Mouse (Mus musculus) CD4-positive helper T cell, adult 2 months (primary cell): ENCODE measurements around the gene Cdk14.

Source experiments
- DNase-seq: peaks from one replicate; pipeline ENCODE4 v3.0.0-alpha.2; 2012; ENCODE audit warnings: low read depth, missing footprints, low spot score

Cdk14 gene

DNA sequence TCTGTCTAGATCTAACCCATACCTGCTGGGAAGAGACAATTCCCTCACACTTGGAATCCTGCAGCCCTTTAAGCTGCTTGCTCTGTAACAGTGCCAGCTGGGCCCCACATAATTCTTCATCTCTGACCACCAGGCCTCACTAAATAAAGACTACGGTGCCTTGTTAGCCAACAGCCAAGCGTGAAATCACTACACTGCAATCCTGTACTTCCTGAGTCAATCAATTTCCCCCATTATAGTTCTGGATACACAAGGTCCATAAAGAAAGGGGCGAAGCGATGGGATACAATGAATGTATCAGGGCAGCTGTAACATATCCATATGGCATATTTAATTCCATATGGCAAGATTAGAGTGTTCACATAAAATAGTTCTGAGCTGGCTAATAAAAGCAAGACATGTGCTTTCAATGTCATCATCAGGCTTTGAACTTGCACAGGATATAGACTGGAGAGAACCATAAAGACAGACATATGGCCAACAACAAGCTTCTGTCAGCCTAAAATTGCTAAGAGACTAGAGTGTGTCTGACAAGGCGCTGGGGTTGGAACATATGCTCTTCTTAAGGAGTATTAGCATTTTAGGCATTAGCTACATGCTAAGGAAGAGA, 562.0 kb downstream of the Cdk14 start:
- DNase-seq = no peak

GRCm38 (mm10) chr5:4853503-4853902, 566.6 kb downstream of the Cdk14 start:
- no peak for DNase-seq

DNA sequence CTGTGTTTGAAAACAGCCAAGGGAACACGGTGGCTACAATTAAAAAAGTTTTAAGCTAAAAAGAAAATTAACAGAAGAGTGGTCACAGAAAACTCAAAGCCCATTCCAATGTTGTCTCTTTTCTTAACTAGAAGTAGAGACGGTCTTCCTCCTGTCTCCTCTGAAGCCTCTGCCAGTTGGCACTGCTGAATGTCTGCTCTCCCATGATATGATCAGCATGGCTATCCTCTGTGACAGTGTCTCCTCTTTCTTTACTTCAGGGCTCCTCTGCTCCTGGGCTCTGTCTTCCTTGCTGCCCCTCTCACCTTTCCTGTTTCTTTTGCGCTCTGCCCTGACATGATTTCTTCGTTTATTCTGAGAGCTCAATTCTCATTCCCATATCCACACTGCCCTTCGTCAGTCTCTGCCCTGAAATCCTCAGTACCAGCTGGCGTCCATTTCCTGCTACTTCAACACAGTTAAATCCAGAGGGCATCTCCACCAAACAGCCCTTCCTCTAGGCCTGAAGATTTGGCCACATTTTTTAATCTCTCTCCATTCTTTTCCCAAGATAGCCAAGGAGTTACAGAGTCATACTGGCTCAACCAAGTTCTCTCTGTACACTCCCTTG, 567.3 kb downstream of the Cdk14 start:
- no peak for DNase-seq

DNA sequence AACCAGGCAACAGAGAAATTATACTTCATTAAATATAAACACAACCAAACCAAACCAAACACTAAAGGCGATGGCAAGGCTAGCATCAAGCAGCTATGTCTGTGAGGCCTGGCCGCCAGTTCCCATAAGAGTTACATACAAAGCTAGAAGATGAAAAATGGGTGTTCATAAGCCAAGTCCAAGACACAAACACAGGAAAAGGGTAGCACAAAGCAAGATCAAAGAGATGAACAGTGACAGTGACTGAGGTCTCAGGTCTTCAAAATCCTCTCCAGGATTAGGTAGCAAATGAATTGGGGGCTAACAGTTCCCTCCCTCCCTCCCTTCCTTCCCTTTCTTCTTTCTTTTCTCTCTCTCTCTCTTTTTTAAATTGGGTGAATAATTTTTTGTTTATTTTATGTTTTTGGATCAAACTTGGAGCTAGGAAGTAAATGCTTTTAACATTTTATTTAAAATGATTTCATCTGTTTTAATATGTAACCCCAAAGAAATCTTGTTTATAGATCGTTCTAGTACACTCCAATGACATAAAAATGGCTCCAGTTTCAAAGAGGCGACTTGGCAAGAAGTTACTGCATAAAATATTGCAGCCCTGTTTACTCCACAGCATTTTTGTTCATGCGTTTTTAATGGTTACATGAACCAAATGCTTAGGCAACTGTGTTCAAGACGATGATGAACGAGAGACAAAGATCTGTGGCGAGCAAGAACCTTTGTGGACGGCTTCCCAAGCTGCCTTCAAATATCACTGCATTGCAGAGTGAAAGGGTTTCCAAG, 568.0 kb downstream of the Cdk14 start:
- DNase-seq = no peak

GRCm38 (mm10) chr5:4851245-4851933, 568.7 kb downstream of the Cdk14 start:
- no peak for DNase-seq

DNA sequence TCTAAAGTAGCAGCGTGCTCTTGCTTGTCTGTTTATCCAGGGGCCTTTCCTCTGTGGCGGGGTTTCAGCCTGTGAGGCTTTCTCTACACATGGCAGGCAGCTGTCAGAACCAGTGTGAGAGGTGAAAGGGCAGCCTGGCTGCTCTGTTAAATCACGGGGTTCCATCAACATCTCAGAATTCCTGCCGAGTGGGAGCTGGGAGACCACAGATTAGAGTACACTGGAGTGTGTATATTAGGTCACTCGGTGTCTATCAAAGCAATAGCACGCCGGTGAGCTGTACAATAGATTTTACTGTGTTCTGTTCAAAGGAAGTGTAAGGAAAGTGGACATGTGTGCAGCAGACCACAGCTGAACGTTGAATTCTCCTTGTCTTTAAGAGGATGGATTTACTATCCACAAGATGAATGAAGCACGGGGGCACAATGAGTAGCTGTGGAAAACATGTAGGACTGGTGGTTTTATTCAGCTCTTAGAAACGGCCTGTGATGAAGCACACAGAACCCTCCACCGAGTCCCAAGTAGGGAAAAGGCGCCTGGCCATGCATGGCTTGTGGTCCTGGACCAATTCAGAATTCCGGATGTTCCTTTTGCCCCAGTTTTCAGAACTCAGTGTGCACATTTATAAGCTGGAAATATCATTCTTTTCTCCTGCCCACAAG, 585.2 kb downstream of the Cdk14 start:
- no peak for DNase-seq

GRCm38 (mm10) chr5:4833940-4834339, 586.2 kb downstream of the Cdk14 start:
- DNase-seq = no peak

DNA sequence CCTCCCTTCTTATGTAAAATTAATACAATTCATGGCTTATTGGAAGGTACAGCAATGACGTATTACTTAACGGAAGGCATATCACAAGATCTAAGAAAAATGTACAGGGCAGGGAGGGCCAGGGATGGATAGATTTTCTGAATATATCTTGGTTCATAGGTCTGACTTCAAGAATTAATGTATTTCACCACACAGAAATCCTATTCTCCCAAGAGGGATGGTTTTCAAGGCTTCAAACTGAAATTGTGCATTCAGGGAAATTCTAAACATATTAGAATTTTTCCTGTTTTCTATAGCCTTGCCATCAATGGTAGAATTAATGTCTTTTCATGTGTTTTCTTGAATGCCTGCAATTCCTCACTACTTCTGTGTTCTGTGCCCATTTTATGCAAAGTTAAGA, 593.2 kb downstream of the Cdk14 start:
- DNase-seq = no peak

GRCm38 (mm10) chr5:4825951-4826350, 594.2 kb downstream of the Cdk14 start:
- no peak for DNase-seq

DNA sequence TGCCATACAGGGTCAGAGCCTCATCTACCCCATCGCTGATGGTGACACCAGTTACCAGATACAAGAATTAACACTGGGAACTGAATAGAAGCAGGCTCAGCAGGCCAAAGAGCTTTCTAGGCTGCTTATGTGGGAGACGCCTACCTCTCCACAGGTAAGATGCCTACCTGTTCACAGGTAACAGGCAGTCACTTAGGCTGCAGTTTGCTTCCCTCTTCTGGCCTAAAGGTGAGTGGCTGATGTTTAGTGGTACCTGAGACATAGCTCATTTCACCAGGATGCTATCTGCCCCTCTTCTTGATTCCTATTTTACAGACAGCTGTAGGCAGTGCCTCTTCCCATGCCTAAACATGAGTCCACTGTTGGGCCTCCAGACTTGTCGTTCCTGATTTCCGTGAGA, 595.0 kb downstream of the Cdk14 start:
- no peak for DNase-seq

DNA sequence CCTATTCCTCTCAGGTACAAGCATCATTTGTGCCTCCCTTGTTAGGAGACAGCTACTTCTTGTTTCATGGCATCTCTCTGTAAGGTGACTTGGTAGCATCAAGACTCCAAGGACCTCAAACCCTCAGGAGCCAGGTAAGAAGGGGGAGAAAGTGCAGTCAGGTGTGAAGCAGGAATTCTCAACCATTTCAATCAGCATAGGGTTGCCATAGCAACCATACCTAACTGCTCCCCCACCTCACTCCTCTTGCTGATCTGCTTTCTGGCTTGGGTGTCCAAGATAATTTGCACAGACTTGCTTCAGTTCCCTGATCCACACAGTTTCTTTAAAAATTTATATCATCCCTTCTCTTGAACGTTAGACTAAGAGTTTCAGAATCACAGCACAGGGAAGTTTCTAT, 595.9 kb downstream of the Cdk14 start:
- no peak for DNase-seq

DNA sequence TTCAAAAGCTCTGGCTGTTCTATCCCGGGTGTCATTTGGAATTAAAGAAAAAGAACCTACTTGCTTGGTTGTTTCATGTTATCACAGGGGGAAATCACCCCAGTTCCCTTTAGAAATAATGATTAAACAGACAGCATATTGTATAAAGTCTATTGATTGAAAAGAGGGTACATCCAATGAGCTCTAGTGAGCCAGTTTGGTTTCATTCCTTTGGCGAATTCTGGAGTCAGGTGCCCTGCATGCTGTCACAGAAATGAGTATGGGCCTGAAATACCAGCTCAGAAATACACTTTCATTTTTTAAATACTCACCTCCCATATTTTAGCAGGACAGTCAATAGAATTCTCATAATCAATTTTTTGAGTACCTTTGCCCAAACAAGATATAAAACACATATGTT, 598.1 kb downstream of the Cdk14 start:
- no peak for DNase-seq

DNA sequence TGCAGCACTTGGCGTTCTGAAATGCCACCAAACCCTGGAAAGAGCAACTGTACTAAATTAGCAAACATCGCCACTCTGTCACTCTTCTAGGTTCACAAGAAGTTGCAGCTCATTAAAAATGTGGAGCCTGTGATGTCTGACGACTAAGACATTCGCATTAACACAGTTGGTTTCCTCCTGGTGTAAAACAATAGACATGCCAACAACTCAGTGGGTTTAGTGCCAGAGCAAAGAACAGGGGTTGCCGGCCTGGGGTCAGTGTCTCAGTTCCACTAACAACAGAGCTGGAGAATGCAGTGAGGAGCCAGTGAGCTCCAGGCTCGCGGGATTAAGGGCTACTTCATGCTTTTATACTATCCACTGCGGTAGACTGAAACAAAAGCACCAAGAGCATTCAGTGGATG, 598.7 kb downstream of the Cdk14 start:
- DNase-seq = no peak

DNA sequence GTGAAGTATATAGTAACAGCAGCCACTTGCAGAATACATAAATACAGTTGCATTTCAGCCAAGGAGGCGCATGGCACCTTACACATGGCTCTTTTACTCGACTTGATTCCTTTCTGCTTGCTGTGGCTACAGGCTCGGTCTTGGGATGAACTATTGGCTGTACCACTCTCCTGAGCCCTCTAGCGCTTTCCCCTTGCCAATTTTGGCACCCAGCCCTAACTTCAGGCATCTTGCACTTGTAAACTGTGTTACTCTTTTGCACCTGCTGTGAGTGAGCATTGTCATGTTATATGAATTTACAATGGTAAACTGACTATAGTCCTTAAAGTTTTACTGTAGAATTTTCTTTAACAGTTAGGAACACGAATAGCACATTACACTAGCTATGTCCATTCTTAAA, 603.1 kb downstream of the Cdk14 start:
- DNase-seq = no peak

DNA sequence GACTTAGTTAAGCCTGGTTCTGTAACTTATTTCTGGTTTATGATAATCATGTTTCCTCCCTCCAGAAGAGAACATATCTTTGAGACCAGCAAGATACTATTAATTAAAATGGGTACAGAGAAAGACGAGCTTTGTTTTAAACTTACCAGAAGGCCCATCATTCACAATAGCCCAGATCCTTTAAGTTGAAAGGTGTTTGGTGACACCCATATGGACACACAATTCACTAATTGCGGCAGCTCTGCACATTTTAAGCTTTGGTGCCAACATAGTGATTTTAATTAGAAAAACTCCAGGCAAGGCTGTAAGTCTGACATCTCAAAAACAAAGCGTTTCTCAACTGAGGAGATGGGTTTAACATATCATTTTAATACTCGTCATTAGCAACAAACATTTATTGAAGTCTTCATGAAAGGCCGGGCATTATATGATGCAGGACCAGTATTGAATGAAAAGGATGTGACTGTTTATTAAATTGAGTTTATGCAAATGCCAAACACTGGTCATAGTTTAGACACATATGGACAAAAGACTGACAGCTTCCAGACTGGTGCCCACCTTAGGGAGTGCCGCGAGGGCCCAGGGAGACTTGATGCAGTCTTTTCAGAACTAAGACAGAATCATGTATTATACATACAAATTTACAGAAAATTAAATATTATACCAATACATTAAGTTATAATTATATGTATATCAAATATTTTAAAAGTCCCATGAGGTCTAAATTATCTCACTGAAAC, 605.5 kb downstream of the Cdk14 start:
- no peak for DNase-seq

GRCm38 (mm10) chr5:4813357-4813756, 606.8 kb downstream of the Cdk14 start:
- no peak for DNase-seq

- no peak for DNase-seq
These were observed 607.9 kb downstream of the Cdk14 start for GRCm38 (mm10) chr5:4812036-4812729.

GRCm38 (mm10) chr5:4805228-4805627, 614.9 kb downstream of the Cdk14 start:
- no peak for DNase-seq

GRCm38 (mm10) chr5:4803708-4804107, 616.4 kb downstream of the Cdk14 start:
- DNase-seq = no peak

DNA sequence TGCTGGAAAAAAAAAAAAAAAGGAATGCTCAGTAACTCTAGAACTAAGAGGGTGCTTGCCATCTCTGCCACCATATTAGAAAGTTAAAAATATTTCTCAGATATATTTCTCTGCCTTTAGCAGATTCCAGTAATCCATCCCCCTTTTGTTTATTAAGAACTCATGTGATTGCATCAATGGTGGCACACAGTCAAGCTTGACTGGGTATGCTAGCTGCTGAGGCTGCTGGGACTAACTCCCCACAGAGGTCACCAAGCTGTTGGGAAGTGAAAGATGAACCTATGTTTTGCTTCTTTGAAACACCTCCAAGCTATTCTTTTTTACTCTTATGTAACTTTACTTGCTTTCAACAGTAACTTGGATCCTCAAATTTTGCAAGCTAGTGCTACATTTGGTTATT, 618.1 kb downstream of the Cdk14 start:
- DNase-seq = no peak
